7 mouse cellular contexts compared by ENCODE assay signal in genomic region chr7:127260309-127261111, GRCm38 (mm10). TPM values are rescaled to one million over a fixed set of nuclear protein-coding genes. Genes with fewer than 3 reads are reported as not detected.
DNase-seq lines count a peak whose midpoint lies in the region; ATAC-seq lines count a peak whose summit lies in the region.

TSS of gene Dctpp1 (minus strand) at chr7:127260709.

- H3K9ac ChIP-seq in embryonic facial prominence, embryonic 12.5 days: peak within 1 kb of the TSS; percentile 67
- H3K9ac ChIP-seq in limb, embryonic 11.5 days (ENCODE audit: low read length): peak within 1 kb of the TSS; percentile 78
- H3K9ac ChIP-seq in midbrain, embryonic 14.5 days (replicated peaks; ENCODE audit: low read length): peak within 1 kb of the TSS; percentile 56

- no peaks in the 10 kb centered on the region for H3K27me3 ChIP-seq in embryonic facial prominence, embryonic 12.5 days
- H3K27me3 ChIP-seq in limb, embryonic 11.5 days (ENCODE audit: control insufficient read depth, insufficient read depth, low read length): no peaks in the 10 kb centered on the region
- H3K27me3 ChIP-seq in midbrain, embryonic 14.5 days (ENCODE audit: control insufficient read depth, insufficient read depth, low read length): no peaks in the 10 kb centered on the region

- ATAC-seq in embryonic facial prominence, embryonic 12.5 days (ENCODE audit: insufficient number of reproducible peaks, insufficient read depth, low FRiP score, low TSS enrichment): peak; percentile 97
- peak; percentile 95 for ATAC-seq in limb, embryonic 11.5 days (ENCODE audit: insufficient number of reproducible peaks, low FRiP score, low TSS enrichment, low read depth)
- peak; percentile 98 for ATAC-seq in midbrain, embryonic 14.5 days (ENCODE audit: low FRiP score, low TSS enrichment)

- 0 out of 2 replicates have a peak, but pooled peaks cover 6% of the 10 kb centered on the region for H3K4me1 ChIP-seq in embryonic facial prominence, embryonic 12.5 days
- peaks cover 4% of the 10 kb centered on the region; the same call in 1 of the 2 replicates for H3K4me1 ChIP-seq in limb, embryonic 11.5 days (ENCODE audit: control insufficient read depth, insufficient read depth, low read length)
- peaks cover 7% of the 10 kb centered on the region; the same call in 1 of the 2 replicates for H3K4me1 ChIP-seq in midbrain, embryonic 14.5 days (ENCODE audit: control insufficient read depth, insufficient read depth, low read length)

- peak within 1 kb of the TSS; percentile 60 for H3K4me2 ChIP-seq in embryonic facial prominence, embryonic 12.5 days (replicated peaks)
- peak within 1 kb of the TSS; percentile 70 for H3K4me2 ChIP-seq in limb, embryonic 11.5 days (ENCODE audit: low read depth, severe bottlenecking)
- peak within 1 kb of the TSS; percentile 68 for H3K4me2 ChIP-seq in midbrain, embryonic 14.5 days (ENCODE audit: low read length)

- peaks cover 11% of the 10 kb centered on the region; the same call in 1 of the 2 replicates for H3K36me3 ChIP-seq in embryonic facial prominence, embryonic 12.5 days
- H3K36me3 ChIP-seq in limb, embryonic 11.5 days (ENCODE audit: control insufficient read depth, insufficient read depth, low read length): peaks cover 7% of the 10 kb centered on the region
- peaks cover 5% of the 10 kb centered on the region; the same call in 1 of the 2 replicates for H3K36me3 ChIP-seq in midbrain, embryonic 14.5 days (ENCODE audit: control insufficient read depth, insufficient read depth, low read length)

- H3K9me3 ChIP-seq in embryonic facial prominence, embryonic 12.5 days: no peaks in the 10 kb centered on the region
- no peaks in the 10 kb centered on the region for H3K9me3 ChIP-seq in limb, embryonic 11.5 days (ENCODE audit: control insufficient read depth, low read length)
- H3K9me3 ChIP-seq in midbrain, embryonic 14.5 days (ENCODE audit: control insufficient read depth, low read length): no peaks in the 10 kb centered on the region

- under 1% methylated on average over 50 of the region's 50 CpGs for WGBS in embryonic facial prominence, embryonic 12.5 days
- under 1% methylated on average over 50 of the region's 50 CpGs for WGBS in limb, embryonic 11.5 days
- WGBS in midbrain, embryonic 14.5 days: under 1% methylated on average over 50 of the region's 50 CpGs

- no peak within 1 kb of the TSS for H3K27ac ChIP-seq in embryonic facial prominence, embryonic 12.5 days
- no peak within 1 kb of the TSS for H3K27ac ChIP-seq in limb, embryonic 11.5 days (replicated peaks; ENCODE audit: low read depth, low read length)
- H3K27ac ChIP-seq in midbrain, embryonic 14.5 days (replicated peaks; ENCODE audit: low read depth, low read length): no peak within 1 kb of the TSS

- H3K4me3 ChIP-seq in embryonic facial prominence, embryonic 12.5 days: peak within 1 kb of the TSS; percentile 57
- H3K4me3 ChIP-seq in limb, embryonic 11.5 days (ENCODE audit: low read depth, low read length): peak within 1 kb of the TSS; percentile 78
- peak within 1 kb of the TSS; percentile 56 for H3K4me3 ChIP-seq in midbrain, embryonic 14.5 days (replicated peaks; ENCODE audit: low read depth, low read length)

- peak; percentile 92 for DNase-seq in adrenal gland, postnatal 25 days
- DNase-seq in heart, adult 11 months: peak; percentile 100
- DNase-seq in kidney, adult 18-20 months: peak; percentile 98
- peak; percentile 97 for DNase-seq in limb, embryonic 11.5 days (ENCODE audit: low spot score)
- peak; percentile 98 for DNase-seq in midbrain, embryonic 14.5 days
- DNase-seq in spleen, adult 18-20 months: peak; percentile 93 to 94

RNA-seq across cellular contexts. Expression of gene Dctpp1, which starts in this region (rescaled TPM):
- 39.8 and 50.7 TPM in 2 replicates for total RNA-seq in adrenal gland, postnatal 25 days (2021)
- polyA plus RNA-seq in embryonic facial prominence, embryonic 12.5 days (2016; fragmentation: Nextera tagmentation; extraction: Ambion mirVana): 196 and 203 TPM in 2 replicates
- polyA plus RNA-seq in limb, embryonic 11.5 days (2014; fragmentation: Nextera tagmentation; extraction: Ambion mirVana): 290 and 292 TPM in 2 replicates
- polyA plus RNA-seq in midbrain, embryonic 14.5 days (2014; fragmentation: Nextera tagmentation; extraction: Ambion mirVana): 125 and 134 TPM in 2 replicates
